Mouse (Mus musculus): Measurements from ENCODE around the gene Hspb8. TPM values are rescaled to one million over a fixed set of nuclear protein-coding genes. Genes with fewer than 3 reads are reported as not detected.

The Hspb8 gene
- total RNA-seq (2021): 10 to 100 TPM; 11.8 to 12.5 TPM
- long read RNA-seq, experiment 1, transcript Hspb8-201 (3 exons, 1,816 nt): major isoform, 15 of 15 reads
- long read RNA-seq, experiment 1, partial matches to known transcripts: 0 of 15 reads
- long read RNA-seq, experiment 1, other reads (novel, unspliced or antisense): 0 of 15 reads
- long read RNA-seq, experiment 2, transcript Hspb8-201 (3 exons, 1,816 nt): major isoform, 34 of 34 reads
- long read RNA-seq, experiment 2, partial matches to known transcripts: 0 of 34 reads
- long read RNA-seq, experiment 2, other reads (novel, unspliced or antisense): 0 of 34 reads

DNA sequence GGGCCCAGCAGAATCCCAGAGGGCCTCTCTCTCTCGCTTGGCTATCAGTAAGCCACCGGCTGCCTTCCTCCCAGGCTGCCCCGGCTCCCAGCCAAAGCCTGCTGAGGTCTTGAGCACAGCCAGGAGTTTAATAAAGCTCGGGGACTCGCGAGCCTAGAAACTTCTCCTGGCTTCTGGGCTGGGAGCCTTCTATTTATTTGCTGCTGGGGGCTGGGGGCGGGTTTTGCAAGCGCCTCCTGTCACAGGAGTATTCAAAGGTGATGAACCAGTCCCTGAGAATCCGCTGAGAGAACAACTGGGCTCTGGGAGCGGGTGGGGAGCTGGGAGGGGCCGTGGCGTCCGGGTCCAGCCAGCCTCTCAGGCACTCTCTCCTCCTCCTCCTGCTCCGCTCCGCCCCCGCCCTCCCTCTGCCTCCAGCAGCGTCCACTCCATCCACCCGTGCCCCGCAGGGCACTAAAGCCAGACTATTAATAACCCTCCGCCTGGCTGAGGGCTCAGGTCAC lies at the start of gene Hspb8:
Gene Hspb8, minus strand, starts transcription at position 166 of the 503 bp plus-strand sequence.
- peak within 1 kb of the TSS; percentile 71 for H3K27ac ChIP-seq
- peak within 1 kb of the TSS; percentile 40 for H3K4me3 ChIP-seq
- TF ChIP-seq CTCF (conservative IDR thresholded peaks at IDR 0.05): no peak
- peak; percentile 45 to 55 for DNase-seq (ENCODE audit: low spot score in 2 of 2)

DNA sequence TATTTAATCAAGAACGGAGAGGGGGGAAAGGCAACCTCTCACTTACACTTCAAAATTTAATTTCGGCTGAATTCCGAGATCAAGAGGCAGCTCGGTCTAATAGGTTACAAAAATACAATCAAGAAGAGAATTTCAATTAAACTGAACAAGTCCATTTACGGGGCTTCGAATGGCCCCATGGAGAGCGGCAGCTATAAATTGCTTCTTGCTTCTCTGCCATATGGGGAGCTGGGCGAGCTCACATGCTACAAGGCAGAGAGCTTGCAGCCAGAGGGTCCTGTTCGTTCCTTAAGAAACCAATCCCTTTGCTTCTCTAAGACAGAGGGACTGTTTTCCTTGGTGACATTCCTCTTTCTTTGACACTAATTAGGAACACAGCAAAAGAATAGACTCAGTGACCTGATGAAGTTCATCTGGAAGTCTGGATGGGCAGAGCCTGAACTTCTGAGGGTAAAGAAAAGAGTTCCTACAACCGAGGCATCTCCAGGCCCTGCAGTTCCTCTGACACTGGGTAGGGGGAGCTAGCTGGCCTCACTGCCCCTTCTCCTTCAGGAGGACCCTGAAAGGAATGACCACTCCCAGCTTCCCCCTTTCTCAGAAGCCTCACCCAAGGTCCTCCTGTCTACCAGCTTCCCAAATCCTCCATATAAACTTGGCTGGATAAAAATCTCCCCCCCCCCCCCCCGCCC lies 38.8 kb upstream of the Hspb8 start:
- H3K4me3 ChIP-seq: no peak overlapping the region
- no peak for DNase-seq (ENCODE audit: low spot score in 2 of 2)
- no peak overlapping the region for H3K27ac ChIP-seq
- peak; percentile 70 for TF ChIP-seq CTCF (conservative IDR thresholded peaks at IDR 0.05)

- TF ChIP-seq CTCF (conservative IDR thresholded peaks at IDR 0.05): no peak
- Histone ChIP-seq H3K27ac (no peak overlapping the region), H3K4me3 (no peak overlapping the region)
- DNase-seq (ENCODE audit: low spot score in 2 of 2): peak; percentile 41 to 63
Observed at GRCm38 (mm10) chr5:116459970-116460369, 37.3 kb upstream of the Hspb8 start.

DNA sequence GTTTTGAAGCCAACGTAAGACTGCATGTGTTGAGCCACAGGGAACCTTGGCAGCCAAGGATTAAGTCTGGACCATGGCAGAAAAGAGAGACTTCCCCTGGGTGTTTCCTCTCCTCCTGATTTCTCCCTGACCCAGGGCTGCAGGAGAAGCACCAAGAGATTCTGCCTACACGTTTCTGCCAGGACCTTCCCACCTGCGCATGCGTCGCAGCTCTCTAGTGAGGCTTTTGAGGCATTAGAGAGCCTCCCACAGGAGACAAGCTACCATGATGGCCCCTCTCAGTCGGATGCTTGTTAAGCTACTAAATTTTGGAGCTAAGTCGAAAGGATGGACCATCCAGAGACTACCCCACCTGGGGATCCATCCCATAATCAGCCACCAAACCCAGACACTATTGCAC lies 35.1 kb upstream of the Hspb8 start:
- no peak for TF ChIP-seq CTCF (conservative IDR thresholded peaks at IDR 0.05)
- Histone ChIP-seq H3K27ac (no peak overlapping the region), H3K4me3 (no peak overlapping the region)
- no peak for DNase-seq (ENCODE audit: low spot score in 2 of 2)

- no peak for TF ChIP-seq CTCF (conservative IDR thresholded peaks at IDR 0.05)
- DNase-seq (ENCODE audit: low spot score in 2 of 2): no peak
- Histone ChIP-seq H3K27ac (no peak overlapping the region), H3K4me3 (no peak overlapping the region)
Observed at GRCm38 (mm10) chr5:116456796-116457515, 34.3 kb upstream of the Hspb8 start.

DNA sequence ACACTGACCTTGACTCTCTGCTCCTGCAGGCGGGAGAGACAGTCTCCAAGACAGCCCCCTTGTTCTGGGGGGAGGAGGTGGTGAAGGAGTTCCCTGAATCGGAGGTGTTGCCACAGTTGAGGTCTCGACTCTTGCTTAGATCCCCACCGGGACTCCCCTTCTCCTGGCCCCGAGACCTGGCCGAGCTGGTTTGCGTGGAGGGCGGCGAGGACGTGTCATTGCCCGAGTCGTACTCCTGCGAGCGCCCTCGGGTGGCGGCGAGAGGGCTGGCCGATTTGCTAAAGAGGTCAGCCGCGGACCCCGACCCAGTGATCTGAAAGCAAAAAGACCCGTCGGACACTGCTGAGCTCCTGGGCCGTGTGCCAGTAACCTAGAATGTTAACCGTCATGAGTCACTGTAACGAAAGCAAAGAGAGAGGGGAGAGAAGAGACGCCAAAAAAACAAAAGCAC lies 30.8 kb upstream of the Hspb8 start:
- peak in 1 of 2 experiments; percentile 56 for DNase-seq (ENCODE audit: low spot score in 2 of 2)
- peak overlapping the region; percentile 39 for H3K4me3 ChIP-seq

GRCm38 (mm10) chr5:116450901-116451300 lies 28.2 kb upstream of the Hspb8 start:
- H3K4me3 ChIP-seq: no peak overlapping the region
- TF ChIP-seq CTCF (conservative IDR thresholded peaks at IDR 0.05): no peak
- no peak overlapping the region for H3K27ac ChIP-seq
- no peak for DNase-seq (ENCODE audit: low spot score in 2 of 2)

More for the DNA sequence above, 30.8 kb upstream of the Hspb8 start:
- peak overlapping the region; percentile 36; the same call in 1 of the 2 replicates for H3K27ac ChIP-seq
- peak; percentile 78 for TF ChIP-seq CTCF (conservative IDR thresholded peaks at IDR 0.05)

DNA sequence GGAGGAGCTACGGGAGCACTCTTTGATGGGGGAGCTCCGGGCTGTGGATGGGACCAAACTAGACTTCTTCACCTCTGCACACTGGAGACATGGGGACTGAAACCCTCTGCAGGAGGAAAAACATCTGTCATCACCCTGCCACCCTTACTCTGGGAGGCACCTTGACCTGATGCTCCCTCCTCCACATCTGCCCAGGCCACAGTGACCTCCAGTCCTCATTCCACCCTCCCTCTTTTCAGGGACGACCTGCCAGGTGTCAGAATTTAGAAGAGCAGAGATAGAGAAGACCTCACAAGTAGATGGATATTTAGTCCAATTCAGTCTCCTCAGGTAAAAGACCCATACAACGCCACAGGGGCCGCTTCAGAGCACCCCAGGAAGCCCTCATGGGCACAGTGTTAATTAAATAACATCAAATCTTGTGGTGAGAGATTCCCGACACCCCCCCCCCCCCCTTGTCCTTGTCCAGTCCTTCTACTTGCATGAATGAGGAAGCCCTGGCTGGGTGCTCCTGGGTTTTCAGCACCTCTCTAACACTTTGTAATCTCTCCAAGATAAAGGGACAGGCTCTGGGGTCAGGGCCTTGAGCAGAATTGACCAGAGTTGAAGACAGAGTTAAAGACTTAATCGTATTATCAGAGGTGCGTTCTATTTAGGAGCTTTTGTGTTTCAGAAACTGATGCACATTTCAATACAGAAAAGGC lies 27.0 kb upstream of the Hspb8 start:
- no peak for DNase-seq (ENCODE audit: low spot score in 2 of 2)
- H3K27ac ChIP-seq: no peak overlapping the region
- H3K4me3 ChIP-seq: no peak overlapping the region
- no peak for TF ChIP-seq CTCF (conservative IDR thresholded peaks at IDR 0.05)

- no peak for TF ChIP-seq CTCF (conservative IDR thresholded peaks at IDR 0.05)
- DNase-seq (ENCODE audit: low spot score in 2 of 2): peak in 1 of 2 experiments; percentile 43
- no peak overlapping the region for H3K4me3 ChIP-seq
- peak overlapping the region; percentile 39; the same call in 1 of the 2 replicates for H3K27ac ChIP-seq
Observed at GRCm38 (mm10) chr5:116448409-116449191, 25.9 kb upstream of the Hspb8 start.

- H3K27ac ChIP-seq: peak overlapping the region; percentile 51; the same call in 1 of the 2 replicates
- TF ChIP-seq CTCF (conservative IDR thresholded peaks at IDR 0.05): no peak
Observed at GRCm38 (mm10) chr5:116447821-116448350, 25.2 kb upstream of the Hspb8 start.

GRCm38 (mm10) chr5:116446552-116446951 lies 23.9 kb upstream of the Hspb8 start:
- no peak overlapping the region; the same call in 1 of the 2 replicates for H3K4me3 ChIP-seq
- no peak for TF ChIP-seq CTCF (conservative IDR thresholded peaks at IDR 0.05)
- peak in 1 of 2 experiments; percentile 55 for DNase-seq (ENCODE audit: low spot score in 2 of 2)
- H3K27ac ChIP-seq: peak overlapping the region; percentile 78; the same call in 1 of the 2 replicates

More at GRCm38 (mm10) chr5:116447821-116448350, 25.2 kb upstream of the Hspb8 start:
- H3K4me3 ChIP-seq: no peak overlapping the region
- no peak for DNase-seq (ENCODE audit: low spot score in 2 of 2)

Data from layer of hippocampus, adult 2 months (tissue).